Mouse (Mus musculus): ENCODE data around the gene Gss. TPM values are rescaled to one million over a fixed set of nuclear protein-coding genes. Genes with fewer than 3 reads are reported as not detected.
"Not testable (repeated sequence)": the region's sequence is repeated elsewhere in the genome, so short reads cannot be mapped to it uniquely, and the experiment has no call there.

The Gss gene
- total RNA-seq, 2 experiments from 2014 or later: 24.7 to 26.9 TPM

DNA sequence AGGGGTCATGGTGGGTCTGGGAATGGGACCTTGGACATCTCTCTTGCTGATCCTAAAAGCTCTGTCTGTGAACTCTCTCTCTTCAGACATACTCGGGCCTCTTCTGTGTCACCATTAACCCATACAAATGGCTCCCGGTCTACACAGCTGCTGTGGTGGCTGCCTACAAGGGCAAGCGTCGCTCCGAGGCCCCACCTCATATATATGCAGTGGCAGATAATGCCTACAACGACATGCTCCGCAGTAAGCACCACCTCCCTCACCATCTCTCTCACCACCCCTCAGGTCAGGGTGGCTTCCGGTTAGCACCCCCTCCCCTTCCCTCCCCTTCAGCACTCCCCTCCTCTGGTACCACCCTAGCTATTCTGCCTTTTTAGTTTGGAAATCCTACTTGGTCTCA is 21.3 kb upstream of the Gss start:
- DNase-seq: no peak

DNA sequence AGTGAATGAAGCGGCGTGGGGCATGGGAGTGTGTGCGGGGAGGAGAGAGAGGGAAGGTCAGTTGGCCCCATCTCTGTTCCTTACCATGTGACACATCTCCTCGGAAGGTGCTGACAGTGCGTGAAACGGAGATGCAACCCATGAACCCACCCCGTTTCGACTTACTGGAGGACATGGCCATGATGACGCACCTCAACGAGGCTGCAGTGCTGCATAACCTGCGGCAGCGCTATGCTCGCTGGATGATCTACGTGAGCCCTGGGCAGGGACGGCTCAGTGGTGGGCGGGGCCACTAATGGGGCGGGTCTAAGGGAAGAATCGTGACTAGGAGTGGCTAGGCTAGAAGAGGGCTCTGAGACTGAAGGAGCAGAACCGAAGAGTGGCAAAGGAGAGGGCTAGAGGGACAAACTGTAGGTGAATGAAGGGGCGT is 20.7 kb upstream of the Gss start:
- DNase-seq: no peak

DNA sequence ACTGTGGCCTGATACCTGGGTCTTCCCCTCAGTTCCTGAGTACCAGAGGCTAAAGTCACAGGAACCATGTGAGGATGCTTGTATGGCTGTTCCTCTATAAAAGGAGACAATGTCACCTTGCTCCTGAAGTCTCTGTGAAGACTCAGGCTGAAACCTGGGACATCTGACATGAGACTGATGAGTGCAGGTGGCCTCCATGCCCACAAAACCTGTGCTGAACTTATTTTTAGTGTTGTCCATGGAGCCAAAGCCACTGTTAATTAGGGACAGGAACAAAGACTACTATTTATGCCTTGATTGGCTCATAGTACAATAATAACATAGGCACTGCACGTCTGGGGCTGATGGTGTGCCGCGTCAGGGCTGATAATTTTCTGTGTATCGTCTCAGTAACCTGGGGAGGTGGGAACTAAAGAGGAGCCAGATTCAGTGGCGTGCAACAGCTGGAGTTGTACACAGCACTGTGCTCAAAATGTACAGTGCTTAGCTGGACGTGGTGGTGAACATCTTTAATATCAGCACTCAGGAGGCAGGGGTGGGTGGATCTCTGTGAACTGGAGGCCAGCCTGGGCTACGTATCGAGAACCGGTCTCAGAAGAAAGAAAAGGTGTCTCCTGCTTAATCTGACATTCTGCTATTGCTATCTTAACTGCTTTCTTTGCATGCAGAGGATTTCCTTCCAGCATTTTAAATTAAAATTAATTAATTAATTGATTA is 19.4 kb upstream of the Gss start:
- DNase-seq: no peak

DNA sequence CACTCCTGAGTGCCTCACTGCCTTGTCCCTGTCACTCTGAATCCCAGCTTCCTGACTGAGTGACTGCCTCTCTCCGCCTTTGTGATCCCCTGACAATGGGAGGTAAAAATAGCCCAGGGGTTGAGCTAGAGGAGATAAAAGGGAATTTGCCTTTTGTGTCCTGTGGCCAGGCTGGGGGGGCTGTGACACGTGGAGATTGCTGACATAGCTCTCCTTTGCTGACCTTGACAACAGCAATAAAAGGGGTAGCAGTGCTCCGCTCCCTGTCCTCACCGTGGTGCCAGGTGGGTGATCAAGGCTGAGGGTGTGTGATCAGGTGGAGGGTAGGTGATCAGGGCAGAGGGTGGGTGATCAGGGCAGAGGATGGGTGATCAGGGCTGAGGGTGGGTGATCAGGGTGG is 18.4 kb upstream of the Gss start, which contains the start of gene Myh7b:
TSS of gene Myh7b (plus strand) at position 235 of the 400 bp plus-strand sequence.
- DNase-seq: no peak

DNA sequence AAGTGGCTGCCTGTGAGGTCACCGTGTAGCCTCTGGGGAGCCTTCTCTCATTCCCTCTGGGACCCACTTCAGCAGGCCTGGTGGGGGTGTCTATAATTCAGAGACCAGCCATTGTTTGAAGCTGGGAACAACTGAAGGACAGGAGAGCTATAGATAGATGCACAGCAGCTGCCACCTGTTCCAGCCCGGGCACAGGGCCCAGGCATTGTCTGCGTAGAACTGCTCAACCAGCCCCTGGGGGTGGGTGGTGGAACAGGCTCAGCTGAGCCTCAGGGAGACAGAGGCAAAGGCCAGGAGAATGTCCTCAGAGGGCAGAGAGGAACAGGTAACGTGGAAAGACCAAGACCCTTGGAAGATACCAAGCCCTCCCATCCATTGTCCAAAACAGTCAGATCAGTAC is 13.8 kb upstream of the Gss start:
- DNase-seq: peak; percentile 73 to 80

DNA sequence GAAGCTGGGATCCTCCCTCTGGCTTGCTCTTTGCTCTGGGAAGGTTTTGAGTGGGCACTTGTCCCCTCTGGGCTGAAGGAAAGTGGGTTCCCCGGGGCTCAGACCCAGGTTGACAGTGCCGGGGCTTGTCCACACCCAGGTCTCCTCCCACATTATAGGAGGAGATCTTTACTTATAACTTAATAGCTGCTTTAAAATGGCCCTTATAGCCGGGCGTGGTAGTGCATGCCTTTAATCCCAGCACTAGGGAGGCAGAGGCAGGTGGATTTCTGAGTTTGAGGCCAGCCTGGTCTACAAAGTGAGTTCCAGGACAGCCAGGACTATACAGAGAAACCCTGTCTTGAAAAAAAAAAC is 12.6 kb upstream of the Gss start:
- not testable (repeated sequence) for DNase-seq

DNA sequence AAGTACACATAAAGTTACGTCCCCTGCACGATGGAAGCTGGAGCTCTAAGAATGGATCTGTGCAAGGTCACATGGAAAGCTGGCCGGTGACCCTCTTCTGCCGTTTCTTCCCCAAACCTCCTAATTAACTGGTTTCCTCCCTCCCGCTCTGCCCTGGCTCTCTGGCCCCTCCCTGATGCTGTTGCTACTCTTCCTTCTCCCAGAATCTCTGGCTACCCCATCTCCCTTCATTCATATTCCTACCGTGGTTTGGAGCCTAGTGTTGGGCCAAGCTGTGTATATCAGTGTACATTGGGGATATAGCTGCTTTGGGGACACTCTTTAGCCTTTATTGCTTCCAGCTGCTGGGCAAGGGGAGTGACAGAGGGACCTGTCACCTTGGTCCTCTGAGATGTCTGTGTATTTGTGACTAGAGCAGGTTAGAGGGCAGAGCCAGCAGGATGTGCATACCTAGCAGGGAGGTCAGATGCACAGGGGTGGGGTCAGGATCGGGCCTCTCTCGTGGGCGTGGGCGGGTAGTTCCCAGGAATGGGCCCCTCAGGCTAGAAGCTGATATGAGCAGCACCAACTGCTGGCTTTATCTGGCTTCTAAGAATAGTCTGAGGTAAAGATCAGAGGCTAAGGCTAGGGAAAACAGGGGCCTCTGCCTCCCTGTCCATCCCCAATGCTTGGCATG is 12.1 kb upstream of the Gss start:
- no peak for DNase-seq

DNA sequence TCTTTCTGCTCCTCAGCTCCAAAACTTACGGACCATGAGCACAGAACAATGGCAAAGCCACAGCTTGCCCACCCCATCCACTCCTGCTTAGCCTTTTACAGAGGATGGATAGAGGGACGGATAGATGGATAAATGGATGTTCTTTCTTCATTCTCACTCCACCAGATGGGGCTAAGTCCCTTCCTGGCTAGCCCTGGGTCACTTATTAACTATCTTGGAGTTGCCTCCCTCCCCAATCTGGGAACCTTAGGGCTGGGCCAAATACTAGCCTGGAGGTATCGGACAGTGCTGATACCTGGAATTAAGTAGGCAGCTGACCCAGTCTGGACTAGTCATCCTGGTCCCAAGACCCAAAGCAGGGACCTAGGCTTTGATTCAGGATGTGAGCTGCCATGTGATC is 11.1 kb upstream of the Gss start:
- no peak for DNase-seq

DNA sequence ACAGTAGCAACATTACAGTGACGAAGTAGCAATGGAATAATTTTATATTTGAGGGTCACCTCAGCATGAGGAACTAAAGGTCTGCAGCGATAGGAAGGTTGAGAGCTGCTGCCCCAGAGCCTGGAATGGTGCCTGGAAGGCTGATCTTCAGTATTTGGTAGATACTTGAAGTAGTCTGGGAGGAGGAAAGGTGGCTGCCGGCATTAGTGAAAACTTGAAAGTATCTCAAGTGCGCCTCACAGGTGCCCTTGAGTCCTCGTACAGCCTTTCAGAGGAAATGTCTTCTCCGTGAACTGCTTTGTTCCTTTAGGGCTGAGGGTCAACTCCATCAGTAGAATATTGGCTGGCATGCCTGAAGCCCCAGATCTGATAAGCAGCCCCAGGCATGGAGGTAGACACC is 2.9 kb upstream of the Gss start:
- no peak for DNase-seq

DNA sequence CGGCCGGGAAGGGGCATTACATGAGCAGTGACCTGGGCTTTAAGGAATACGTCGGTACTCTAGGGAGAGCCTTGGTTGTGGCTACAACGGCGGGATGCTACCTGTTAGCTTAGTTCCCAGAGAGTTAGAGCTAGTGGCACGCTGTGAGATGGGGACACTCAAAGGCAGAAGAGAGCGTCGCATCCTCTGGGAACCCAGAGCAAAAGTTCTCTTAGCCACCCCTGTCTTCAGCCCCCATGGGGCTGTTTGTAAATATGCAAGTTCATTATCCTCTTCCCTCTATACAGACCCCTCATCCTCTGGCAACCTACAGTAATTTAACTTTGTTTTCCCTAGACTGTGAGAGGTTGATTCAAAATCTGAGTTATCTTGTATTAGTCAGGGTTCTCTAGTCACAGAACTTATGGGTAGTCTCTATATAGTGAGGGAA is 259 bp upstream of the Gss start:
- DNase-seq: no peak

DNA sequence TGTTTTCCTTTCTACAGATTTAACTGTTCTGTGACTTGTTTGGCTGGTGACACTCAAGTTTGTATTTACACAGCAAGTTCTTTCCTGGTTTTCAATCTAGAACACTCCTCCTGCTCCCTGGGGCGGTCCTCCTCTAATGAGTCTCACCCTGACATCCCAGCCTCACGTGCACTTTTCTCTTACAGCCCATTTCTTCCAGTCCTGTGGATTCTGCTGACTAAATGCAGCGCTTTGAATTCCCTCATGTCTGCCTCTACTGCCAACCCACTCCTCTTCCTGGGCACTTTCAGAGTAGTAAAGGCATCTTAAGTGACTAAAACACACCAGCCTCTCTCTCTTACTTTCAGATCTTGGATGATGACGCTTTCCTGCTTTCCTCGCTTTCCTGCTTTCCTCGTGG is 934 bp downstream of the Gss start:
- no peak for DNase-seq

DNA sequence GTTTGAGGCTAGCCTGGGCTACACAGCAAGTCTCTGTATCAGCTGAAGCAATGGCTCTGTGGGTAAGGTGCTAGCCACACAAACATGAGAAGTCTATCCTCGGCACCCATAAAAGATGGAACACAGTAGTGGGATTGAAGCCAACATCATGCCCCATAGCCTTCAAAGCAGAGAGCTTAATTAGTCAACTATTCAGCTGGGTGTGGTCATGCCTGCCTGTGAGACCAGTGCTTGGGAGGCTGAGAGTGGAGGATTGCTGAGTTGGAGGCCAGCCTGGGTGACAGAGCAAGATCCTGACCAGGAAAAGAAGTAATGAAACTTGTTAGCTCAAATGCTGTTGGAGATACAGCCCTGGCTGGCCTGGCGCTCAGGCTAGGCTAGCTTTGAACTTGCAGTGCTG is 1.7 kb downstream of the Gss start:
- DNase-seq: no peak

DNA sequence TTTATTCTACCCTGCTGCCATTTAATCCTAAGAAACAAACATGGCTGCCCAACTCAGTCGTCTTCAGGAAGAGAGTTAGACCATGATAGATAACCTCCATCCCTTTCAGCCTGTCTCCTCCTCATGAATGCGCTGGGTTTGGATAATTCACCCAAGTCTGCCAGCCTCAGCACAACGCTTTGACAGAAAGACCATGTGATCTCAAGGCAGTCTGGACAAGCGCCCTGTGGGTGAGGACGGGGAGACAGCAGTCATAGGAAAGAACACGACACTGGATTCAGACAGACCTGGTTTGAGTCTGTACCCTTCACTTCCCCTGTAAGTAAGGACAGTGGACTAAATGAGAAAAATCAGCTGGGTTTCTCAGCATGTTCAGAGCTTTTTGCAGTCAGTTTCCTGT is 3.1 kb downstream of the Gss start:
- no peak for DNase-seq

DNA sequence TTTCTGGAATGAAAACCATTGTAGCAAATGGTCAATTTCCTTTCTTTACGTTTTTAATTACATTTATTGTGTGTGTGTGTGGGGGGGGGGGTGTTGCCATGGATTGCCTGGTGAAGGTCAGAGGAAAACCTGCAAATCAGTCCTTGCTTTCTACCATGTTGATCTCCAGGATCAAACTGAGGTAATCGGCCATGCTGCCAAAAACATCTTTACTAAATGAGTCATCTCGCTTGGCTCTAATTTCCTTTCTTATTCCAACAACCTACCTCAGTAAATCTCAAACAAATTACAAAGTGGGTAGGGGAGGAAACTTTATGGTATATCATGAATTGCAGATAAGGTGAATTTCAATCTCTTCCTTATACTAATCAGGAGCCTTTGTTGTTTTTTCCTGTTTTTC is 4.5 kb downstream of the Gss start:
- no peak for DNase-seq

DNA sequence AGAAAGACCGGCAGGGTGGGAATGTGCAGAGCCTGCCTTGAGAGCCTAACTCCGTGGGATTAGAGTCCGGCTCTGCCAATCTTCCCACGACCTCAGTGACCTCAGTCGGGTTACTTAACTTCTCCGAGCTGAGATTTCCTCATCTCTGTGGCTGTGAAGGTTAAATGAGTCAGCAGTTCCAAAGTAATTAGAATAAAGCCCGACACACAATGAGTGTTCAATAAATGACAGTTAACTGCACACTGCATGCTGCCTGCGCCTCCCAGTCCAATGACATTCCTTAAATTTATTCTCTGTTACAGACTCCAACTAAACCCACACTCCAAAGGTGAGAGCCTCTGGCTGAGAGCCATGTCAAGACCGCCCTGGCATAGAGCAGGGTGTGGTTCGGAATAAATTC is 7.1 kb downstream of the Gss start:
- no peak for DNase-seq

DNA sequence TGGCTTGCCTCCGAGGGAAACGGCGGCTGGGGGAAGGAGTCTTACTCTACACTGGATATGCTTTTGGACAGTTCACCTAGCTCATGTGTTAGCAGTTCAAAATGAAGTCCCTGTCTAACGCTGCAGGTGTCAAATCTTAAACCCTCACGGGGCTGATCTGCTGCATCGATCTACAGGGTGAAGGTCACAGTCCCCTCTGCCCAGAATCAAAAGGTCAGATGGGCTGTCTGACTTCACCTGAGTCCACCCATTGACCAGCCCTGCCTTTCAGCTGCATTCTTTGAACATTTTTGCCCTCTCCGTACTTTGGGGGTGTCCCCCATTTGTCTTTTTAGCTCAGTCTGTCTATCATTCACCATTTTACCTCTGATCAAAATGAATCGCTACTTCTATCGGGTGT is 7.5 kb downstream of the Gss start:
- no peak for DNase-seq

DNA sequence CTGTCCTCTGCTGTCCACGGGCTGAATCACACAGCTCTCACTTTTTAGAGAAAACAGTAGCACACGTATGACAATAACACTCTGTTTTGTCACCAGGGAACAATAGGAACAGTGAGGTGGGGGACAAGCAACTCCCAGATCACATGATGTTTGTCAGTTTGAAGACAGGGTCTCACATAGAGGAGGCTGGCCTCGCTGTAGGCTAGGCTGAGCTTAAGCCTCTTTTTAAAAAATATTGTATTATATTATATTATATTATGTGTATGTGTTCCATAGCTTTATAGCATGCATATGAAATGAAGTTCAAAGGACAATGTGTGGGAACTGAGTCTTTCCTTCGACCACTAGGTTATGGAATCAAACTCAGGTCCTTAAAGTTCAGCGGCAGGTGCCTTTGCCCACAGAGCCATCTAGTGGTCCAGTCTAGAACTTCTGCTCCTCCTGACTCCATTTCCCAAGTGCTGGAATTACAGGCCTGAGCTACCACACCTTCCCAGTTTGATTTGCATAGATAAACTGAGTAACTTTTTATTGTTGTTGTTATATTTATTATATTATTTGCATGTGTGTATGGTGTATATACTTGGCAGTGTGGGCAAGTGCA is 8.6 kb downstream of the Gss start:
- DNase-seq: peak in 1 of 2 experiments; percentile 38

DNA sequence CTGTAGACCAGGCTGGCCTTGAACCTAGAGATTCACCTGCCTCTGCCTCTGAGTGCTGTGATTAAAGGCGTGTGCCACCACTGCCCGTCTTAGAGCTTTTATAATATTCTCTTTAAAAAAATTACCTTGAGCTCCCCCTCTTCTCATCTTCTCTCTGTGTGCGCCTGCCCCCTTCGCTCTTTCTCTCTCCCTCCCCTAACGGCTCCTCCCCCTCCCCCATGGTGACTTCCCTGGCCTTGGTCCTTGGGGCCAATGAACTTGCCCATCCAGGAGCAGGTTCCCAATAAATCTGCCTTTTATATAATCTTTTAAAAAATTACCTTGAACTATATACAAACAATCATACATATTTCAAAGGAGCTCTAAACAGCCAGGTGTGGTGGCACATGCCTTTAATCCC is 9.6 kb downstream of the Gss start:
- DNase-seq: no peak

DNA sequence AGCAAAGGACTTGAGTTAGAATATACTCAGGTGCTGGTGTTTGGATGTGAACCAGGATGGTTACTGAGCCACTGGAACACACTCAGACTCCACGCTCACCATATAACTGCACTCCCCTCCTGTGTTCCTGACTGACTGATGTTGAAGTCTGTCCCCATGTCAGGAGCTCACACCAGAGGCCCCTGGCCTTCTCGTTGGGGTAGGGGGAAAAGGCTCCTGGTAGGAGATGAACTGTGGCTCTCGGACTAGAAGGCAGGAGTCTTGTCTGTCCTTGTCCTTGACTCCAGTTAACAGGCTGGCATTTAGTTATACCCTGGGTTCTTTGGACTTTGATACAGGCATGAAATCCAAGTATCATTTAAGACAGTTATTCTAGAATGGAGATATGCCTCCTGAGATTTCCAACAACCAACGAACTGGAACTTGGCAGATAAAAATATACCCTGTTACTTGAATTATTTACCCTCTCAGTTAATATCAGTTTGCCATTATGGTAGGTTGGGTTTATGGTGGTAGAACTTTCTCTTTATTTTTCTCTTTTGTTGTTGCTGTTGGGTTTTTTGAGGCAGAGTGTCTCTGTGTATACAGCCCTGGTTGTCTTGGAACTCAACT is 10.1 kb downstream of the Gss start:
- DNase-seq: no peak

DNA sequence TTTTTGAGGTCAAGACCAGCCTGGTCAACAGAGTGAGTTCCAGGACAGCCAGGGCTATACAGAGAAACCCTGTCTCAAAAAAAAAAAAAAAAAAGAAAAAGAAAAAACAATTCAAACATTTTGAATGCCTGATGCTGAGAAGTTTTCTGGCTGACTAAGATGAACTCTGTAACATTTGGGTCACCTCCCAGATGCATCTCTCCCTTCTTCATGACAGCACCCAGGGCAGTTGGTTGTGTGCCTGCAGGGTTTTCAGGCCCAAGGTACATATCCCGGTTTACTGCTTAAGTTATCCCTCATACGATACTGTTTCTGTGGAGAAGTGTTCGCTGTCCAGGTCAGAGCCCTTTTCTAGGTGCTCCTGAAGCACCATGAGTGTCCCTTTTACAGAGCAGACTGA is 12.3 kb downstream of the Gss start:
- DNase-seq: no peak

DNA sequence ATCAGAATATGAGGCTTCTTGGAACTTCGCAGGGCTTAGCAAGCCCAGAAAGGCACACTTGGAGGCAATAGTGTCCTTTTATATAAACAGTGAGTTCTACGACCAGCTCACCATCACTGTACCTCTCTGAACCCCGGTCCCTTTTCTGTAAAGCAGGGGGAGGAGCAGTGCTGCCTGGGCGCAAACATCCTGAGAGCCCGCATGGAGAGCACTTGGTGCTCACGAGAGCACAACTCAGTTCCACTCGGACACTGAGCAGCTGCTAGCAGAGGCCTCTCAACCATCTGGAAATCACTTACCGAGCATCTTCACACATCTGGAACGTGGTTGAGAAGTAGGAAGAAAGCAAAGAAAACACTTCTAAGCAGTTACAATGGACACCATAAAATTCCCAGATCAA is 16.0 kb downstream of the Gss start:
- DNase-seq: no peak

DNA sequence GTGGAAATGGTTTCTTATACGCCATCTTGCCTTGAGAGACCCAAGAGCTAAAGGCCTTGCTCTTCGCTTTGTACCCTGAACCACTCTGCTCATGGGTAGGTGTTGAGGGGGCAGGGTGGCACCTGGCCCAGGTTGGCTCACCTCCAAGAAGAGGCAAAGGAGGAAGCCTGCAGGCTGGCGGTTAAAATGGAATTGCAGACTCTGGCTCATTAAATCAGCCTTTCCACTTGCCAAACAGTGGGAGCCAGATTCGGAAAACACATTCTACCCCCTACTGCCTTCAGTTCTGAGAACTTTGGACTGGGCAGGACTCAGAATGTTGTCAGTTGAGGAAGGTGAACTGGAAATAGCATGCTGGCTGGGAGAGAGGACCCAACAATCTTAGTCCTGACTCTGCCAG is 17.9 kb downstream of the Gss start:
- peak; percentile 16 to 35 for DNase-seq

DNA sequence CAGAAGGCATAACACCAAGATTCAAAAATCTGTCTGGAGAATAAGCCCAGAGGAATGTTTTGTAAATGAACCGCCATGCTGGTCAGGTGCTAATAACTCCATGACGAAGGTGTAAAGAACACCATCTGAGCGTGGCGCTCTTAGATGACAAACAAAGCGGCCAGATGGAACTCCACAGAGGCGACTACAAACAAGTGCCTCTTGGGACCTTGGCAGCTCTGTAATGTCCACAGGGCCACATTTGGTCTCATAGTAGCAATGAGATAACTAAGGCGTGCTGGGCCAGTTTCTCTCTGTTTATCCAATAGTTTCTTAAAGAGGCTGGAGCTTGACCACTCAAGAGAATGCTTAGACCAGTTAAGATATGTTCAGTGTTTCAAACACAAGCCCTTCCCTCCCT is 18.6 kb downstream of the Gss start:
- no peak for DNase-seq

DNA sequence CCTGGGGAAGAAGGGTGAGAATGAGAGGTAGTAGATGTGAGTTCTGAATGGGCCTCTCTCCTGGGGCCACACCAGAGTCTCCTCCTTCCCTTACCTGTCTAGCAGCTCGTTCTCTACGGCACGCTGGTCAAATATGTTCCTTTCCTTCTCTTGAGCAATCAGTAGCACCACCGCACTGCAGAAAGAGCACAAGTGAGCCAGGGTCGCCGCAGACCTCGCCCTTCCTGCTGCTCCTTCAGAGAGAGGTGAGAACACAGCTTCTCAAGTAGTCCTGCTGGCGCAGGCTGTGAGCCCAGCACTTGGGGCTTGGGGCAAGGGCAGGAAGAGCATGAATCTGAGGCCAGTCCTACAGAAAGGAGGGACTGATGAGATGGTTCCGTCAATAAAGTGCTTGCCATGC is 19.6 kb downstream of the Gss start:
- no peak for DNase-seq

Data from layer of hippocampus, postnatal 36 days (tissue).